ENCODE assay signal across 16 mouse cellular contexts in the genomic region with DNA sequence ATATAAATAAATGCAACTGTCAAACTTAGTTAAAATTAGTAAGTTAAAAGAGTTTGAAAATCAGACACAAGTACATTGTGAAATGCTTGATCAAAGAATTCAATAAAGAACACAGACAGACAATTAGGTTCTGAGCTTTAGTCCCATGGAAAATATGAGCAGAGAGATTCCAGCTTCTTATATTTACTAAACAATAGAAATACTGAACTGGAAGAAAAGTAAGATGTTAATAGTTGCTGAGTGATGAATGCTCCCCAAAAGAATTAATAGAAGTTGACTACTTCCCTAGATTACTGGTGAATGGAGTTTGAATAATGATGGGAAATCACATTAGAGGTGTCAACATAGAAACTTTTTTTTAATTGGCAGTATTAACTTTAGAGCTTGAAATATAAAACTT.
"Had no signal": no experiment of that assay in that cellular context is flagged by ENCODE, and none has a peak within 500 bp of the region (broad histone marks: within the 10 kb centered on the region; RNA-seq: fewer than 3 reads in every experiment).

No protein-coding gene starts in this region.

- H3K27me3 ChIP-seq: neural tube, embryonic 12.5 days; neural tube, embryonic 13.5 days; neural tube, embryonic 15.5 days; stomach, embryonic 15.5 days had no signal

- H3K36me3 ChIP-seq: neural tube, embryonic 12.5 days; neural tube, embryonic 13.5 days; neural tube, embryonic 15.5 days; stomach, embryonic 15.5 days had no signal

- H3K27ac ChIP-seq: neural tube, embryonic 12.5 days; neural tube, embryonic 13.5 days; neural tube, embryonic 15.5 days; stomach, embryonic 15.5 days; stomach, postnatal 0 days had no signal

- DNase-seq: right cerebral cortex, adult 18-20 months; right cerebral cortex, postnatal 14 days; right cerebral cortex, postnatal 25 days; right cerebral cortex, postnatal 4 days; spleen, adult 18-20 months; thymus, adult 18-20 months; thymus, adult 2 months; thymus, postnatal 14 days; thymus, postnatal 25 days; thymus, postnatal 36 days; thymus, postnatal 4 days had no signal

- H3K4me3 ChIP-seq: neural tube, embryonic 12.5 days; neural tube, embryonic 13.5 days; neural tube, embryonic 15.5 days; stomach, embryonic 15.5 days had no signal

- H3K4me1 ChIP-seq: neural tube, embryonic 12.5 days; neural tube, embryonic 13.5 days; neural tube, embryonic 15.5 days; stomach, embryonic 15.5 days had no signal

- H3K9me3 ChIP-seq: neural tube, embryonic 12.5 days; neural tube, embryonic 13.5 days; neural tube, embryonic 15.5 days; stomach, embryonic 15.5 days had no signal

- H3K9ac ChIP-seq: neural tube, embryonic 12.5 days; neural tube, embryonic 13.5 days; neural tube, embryonic 15.5 days; stomach, embryonic 15.5 days had no signal

- H3K4me2 ChIP-seq: neural tube, embryonic 12.5 days; neural tube, embryonic 13.5 days; neural tube, embryonic 15.5 days; stomach, embryonic 15.5 days had no signal
